Mouse (Mus musculus): ENCODE data around the gene Rnf166. TPM values are rescaled to one million over a fixed set of nuclear protein-coding genes. Genes with fewer than 3 reads are reported as not detected.

Rnf166 gene
- polyA plus RNA-seq, 1 experiment from 2014 or later: 32.6 TPM

DNA sequence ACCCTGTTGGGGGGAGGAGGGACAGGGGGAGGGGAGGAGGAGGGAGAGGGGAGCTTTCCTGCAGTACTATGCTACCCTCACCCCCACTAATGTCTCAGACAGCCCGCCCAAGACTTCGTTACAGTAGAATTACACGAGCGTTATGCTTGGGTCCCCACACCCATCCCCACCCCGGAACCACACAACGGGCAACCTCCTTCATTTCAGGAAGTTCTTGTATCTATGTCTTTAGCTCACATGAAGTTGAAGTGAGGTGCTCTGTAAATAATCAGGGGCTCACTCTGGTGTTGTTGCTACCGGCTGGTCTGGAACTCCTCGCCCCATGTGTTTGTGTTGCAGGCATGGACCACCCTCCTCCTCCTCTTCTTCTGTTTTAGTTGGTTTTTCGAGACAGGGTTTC, 47.7 kb downstream of the Rnf166 start:
- H3K9ac ChIP-seq: no peak overlapping the region
- peaks cover 6% of the 10 kb centered on the region; the same call in 1 of the 2 replicates for H3K27me3 ChIP-seq (ENCODE audit: control insufficient read depth, insufficient read depth, low read length)
- WGBS: 90% methylated on average over 9 of the region's 9 CpGs
- no peak for DNase-seq (ENCODE audit: low spot score)
- no peak overlapping the region for H3K4me3 ChIP-seq (replicated peaks; ENCODE audit: low read length)
- H3K36me3 ChIP-seq (replicated peaks; ENCODE audit: control insufficient read depth, insufficient read depth): peaks cover under 1% of the 10 kb centered on the region; the same call in 1 of the 2 replicates
- no peak overlapping the region for H3K27ac ChIP-seq
- H3K4me2 ChIP-seq (replicated peaks): no peak overlapping the region
- H3K4me1 ChIP-seq (replicated peaks; ENCODE audit: control insufficient read depth, insufficient read depth, low read length): peaks cover 9% of the 10 kb centered on the region
- H3K9me3 ChIP-seq (ENCODE audit: control insufficient read depth, low read length): no peaks in the 10 kb centered on the region
- ATAC-seq (ENCODE audit: low FRiP score): no peak

DNA sequence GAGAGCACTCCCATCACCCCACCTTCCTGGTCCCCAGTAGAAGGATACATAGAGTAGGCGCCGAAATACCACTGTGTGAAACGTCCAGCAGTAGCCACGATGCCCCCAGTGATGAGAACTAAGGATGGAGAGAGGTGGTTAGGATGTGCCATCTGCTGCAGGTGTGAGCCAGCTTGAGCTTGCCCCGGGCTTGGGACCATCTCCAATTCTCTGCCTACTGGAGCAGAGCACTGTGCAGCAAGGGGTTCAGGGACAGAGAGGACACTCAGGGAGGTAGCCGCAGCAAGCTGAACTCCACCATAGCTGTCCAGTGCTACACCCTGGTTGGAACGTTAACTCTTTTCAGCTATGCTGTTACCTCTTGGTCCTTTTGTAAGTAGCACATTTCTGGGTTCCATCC, 48.3 kb downstream of the Rnf166 start:
- no peak overlapping the region for H3K9ac ChIP-seq

DNA sequence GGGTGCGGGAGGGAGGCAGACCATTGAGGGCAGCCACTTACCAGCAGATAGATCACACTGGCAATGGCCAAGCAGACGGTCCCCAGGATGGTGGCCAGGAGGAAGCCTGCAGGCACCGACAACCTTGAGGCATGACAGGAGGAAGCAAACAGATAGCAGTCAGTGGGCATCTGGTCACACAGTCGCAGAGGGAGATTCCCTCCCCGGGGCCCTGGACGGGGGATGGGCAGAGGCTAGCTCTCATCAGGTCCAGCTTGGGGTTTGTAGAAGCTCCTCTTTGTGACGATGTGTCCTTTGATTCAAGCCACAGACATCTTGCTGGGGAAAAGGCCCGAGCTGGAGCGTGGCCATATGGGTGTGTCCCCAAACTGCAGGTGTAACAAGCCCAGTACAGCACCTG, 49.7 kb downstream of the Rnf166 start:
- no peaks in the 10 kb centered on the region for H3K36me3 ChIP-seq (replicated peaks; ENCODE audit: control insufficient read depth, insufficient read depth)
- H3K9ac ChIP-seq: no peak overlapping the region
- ATAC-seq (ENCODE audit: low FRiP score) (no peak), DNase-seq (ENCODE audit: low spot score) (no peak)
- no peaks in the 10 kb centered on the region for H3K9me3 ChIP-seq (ENCODE audit: control insufficient read depth, low read length)
- 81% methylated on average over 9 of the region's 9 CpGs for WGBS
- no peak overlapping the region for H3K4me3 ChIP-seq (replicated peaks; ENCODE audit: low read length)
- no peaks in the 10 kb centered on the region for H3K27me3 ChIP-seq (ENCODE audit: control insufficient read depth, insufficient read depth, low read length)
- H3K4me2 ChIP-seq (replicated peaks): no peak overlapping the region
- no peak overlapping the region for H3K27ac ChIP-seq
- no peaks in the 10 kb centered on the region for H3K4me1 ChIP-seq (replicated peaks; ENCODE audit: control insufficient read depth, insufficient read depth, low read length)

More for the DNA sequence above, 48.3 kb downstream of the Rnf166 start:
- Histone ChIP-seq H3K27ac (no peak overlapping the region), H3K4me2 (replicated peaks) (no peak overlapping the region), H3K4me3 (replicated peaks; ENCODE audit: low read length) (no peak overlapping the region), H3K9me3 (ENCODE audit: control insufficient read depth, low read length) (no peaks in the 10 kb centered on the region), H3K36me3 (replicated peaks; ENCODE audit: control insufficient read depth, insufficient read depth) (no peaks in the 10 kb centered on the region), H3K4me1 (replicated peaks; ENCODE audit: control insufficient read depth, insufficient read depth, low read length) (peaks cover 6% of the 10 kb centered on the region), H3K27me3 (ENCODE audit: control insufficient read depth, insufficient read depth, low read length) (peaks cover under 1% of the 10 kb centered on the region; the same call in 1 of the 2 replicates)
- no peak for ATAC-seq (ENCODE audit: low FRiP score)
- no peak for DNase-seq (ENCODE audit: low spot score)
- WGBS: 90% methylated on average over 7 of the region's 7 CpGs

DNA sequence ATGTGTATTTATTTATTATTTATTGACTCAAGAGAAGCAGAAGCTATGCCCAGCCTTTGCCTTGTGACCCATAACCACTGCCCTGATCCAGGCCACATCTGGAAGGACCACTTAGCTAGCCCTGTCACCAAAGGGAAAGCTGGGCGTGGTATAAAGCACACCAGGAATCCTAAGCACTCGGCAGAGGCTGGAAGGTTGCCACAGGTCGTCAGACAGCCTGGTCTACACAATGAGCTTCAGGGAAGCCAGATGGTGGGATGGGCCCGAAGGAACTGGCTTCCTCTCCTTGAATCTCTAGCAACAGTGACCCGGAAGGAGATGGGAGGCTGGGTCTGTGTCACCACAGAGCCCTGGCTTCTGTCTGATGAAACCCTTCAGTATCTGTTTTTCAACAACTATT, 52.2 kb downstream of the Rnf166 start:
- WGBS: 51% methylated on average over 5 of the region's 5 CpGs
- Histone ChIP-seq H3K36me3 (replicated peaks; ENCODE audit: control insufficient read depth, insufficient read depth) (peaks cover 7% of the 10 kb centered on the region), H3K9ac (no peak overlapping the region), H3K27ac (no peak overlapping the region), H3K4me1 (replicated peaks; ENCODE audit: control insufficient read depth, insufficient read depth, low read length) (no peaks in the 10 kb centered on the region), H3K4me2 (replicated peaks) (no peak overlapping the region), H3K27me3 (ENCODE audit: control insufficient read depth, insufficient read depth, low read length) (no peaks in the 10 kb centered on the region), H3K4me3 (replicated peaks; ENCODE audit: low read length) (no peak overlapping the region), H3K9me3 (ENCODE audit: control insufficient read depth, low read length) (no peaks in the 10 kb centered on the region)
- ATAC-seq (ENCODE audit: low FRiP score): no peak
- no peak for DNase-seq (ENCODE audit: low spot score)

DNA sequence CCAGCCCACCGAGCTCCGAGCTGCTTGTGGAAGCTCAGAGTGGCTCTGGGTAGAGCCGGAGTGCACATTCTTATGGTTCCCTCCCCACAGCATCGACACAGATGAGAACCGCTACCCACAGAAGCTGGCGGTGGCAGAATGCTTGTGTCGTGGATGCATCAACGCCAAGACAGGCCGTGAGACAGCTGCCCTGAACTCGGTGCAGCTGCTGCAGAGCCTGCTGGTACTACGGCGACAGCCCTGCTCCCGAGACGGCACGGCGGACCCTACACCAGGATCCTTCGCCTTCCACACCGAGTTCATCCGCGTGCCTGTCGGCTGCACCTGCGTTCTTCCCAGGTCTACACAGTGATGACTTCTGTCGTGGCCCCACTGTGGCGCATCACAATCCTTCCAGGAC, 52.6 kb downstream of the Rnf166 start:
- H3K27me3 ChIP-seq (ENCODE audit: control insufficient read depth, insufficient read depth, low read length): no peaks in the 10 kb centered on the region
- H3K9me3 ChIP-seq (ENCODE audit: control insufficient read depth, low read length): no peaks in the 10 kb centered on the region
- 85% methylated on average over 24 of the region's 24 CpGs for WGBS
- no peak overlapping the region for H3K4me2 ChIP-seq (replicated peaks)
- no peak overlapping the region for H3K9ac ChIP-seq
- H3K4me1 ChIP-seq (replicated peaks; ENCODE audit: control insufficient read depth, insufficient read depth, low read length): no peaks in the 10 kb centered on the region
- DNase-seq (ENCODE audit: low spot score) (no peak), ATAC-seq (ENCODE audit: low FRiP score) (no peak)
- no peak overlapping the region for H3K4me3 ChIP-seq (replicated peaks; ENCODE audit: low read length)
- H3K36me3 ChIP-seq (replicated peaks; ENCODE audit: control insufficient read depth, insufficient read depth): peaks cover 12% of the 10 kb centered on the region
- no peak overlapping the region for H3K27ac ChIP-seq

DNA sequence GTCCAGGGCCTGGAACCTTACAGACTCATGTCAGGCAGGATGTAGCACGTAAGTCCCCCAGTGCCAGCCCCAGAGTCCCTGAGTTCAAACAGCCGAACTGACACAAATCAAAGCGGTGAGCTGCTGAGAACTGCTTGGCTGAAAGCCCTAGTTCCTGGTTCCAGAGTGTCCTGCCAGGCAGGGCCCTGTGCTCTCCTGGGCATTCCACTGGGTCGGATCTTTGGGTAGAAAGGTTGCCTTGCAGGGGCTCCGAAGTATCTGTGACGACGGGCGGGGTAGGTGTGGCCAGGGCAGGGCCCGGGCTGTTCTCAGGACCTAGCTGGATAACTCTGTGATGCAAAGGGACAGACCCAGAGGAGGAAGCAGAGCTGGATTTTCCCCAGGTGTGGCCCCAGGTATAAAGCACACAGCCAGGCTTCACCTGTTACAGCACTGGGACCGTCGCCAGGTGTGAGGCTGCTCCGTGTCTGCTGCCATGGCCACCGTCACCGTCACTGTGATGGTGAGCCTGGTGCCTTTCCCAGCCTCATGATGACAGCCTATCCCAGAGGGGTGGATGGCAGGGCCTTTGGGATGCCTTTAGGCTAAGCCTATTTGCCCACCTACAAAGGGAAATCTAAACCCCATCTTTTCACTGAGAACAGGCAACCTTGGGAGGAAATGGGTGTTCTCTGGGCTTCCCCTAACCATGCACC, 54.3 kb downstream of the Rnf166 start, which contains the start of gene Il17c:
Gene Il17c, plus strand, starts transcription at position 645 of the 695 bp plus-strand sequence.
- Histone ChIP-seq H3K27ac (no peak within 1 kb of the TSS), H3K9ac (no peak within 1 kb of the TSS), H3K4me1 (replicated peaks; ENCODE audit: control insufficient read depth, insufficient read depth, low read length) (no peaks in the 10 kb centered on the region), H3K9me3 (ENCODE audit: control insufficient read depth, low read length) (no peaks in the 10 kb centered on the region), H3K36me3 (replicated peaks; ENCODE audit: control insufficient read depth, insufficient read depth) (peaks cover 28% of the 10 kb centered on the region), H3K27me3 (ENCODE audit: control insufficient read depth, insufficient read depth, low read length) (no peaks in the 10 kb centered on the region), H3K4me3 (replicated peaks; ENCODE audit: low read length) (no peak within 1 kb of the TSS), H3K4me2 (replicated peaks) (no peak within 1 kb of the TSS)
- ATAC-seq (ENCODE audit: low FRiP score) (no peak), DNase-seq (ENCODE audit: low spot score) (no peak)
- 85% methylated on average over 14 of the region's 14 CpGs for WGBS

DNA sequence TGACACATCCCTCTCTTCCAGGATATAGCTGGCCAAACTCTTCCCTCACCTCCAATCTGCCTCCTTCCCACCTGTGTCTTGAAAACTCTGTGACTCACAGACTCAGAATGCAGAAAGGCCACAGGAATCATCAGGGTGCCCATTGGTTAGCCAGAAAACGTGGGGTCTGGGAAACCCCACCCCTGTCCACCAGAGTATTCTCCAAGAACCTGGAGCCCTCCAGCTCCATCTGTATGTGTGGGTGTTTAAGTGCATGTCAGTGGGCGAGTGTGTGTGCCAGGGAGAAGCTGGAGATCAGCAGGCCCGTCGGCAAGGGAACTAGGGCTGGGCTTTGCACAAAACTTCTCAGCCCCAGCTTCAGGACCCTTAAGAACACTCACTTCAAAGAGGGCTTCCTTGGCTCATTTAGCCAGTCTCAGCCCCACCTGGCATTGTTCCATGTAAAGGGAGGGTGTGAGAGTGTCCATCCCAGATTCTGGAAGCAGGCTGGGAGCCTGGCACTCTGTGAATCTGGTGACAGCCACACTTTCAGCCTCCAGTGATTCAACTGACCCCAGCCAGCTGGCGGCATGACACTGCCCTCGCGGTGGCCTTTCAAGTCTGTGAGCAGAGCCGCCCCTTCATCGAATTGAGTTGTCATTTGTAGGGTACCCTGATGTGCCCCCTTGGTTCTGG, 55.8 kb downstream of the Rnf166 start:
- ATAC-seq (ENCODE audit: low FRiP score): no peak
- 59% methylated on average over 9 of the region's 9 CpGs for whole genome bisulfite sequencing
- Histone ChIP-seq H3K9me3 (ENCODE audit: control insufficient read depth, low read length) (no peaks in the 10 kb centered on the region), H3K9ac (no peak overlapping the region), H3K4me2 (replicated peaks) (no peak overlapping the region), H3K4me3 (replicated peaks; ENCODE audit: low read length) (no peak overlapping the region), H3K36me3 (replicated peaks; ENCODE audit: control insufficient read depth, insufficient read depth) (peaks cover 43% of the 10 kb centered on the region), H3K27me3 (ENCODE audit: control insufficient read depth, insufficient read depth, low read length) (no peaks in the 10 kb centered on the region), H3K27ac (no peak overlapping the region), H3K4me1 (replicated peaks; ENCODE audit: control insufficient read depth, insufficient read depth, low read length) (no peaks in the 10 kb centered on the region)
- no peak for DNase-seq (ENCODE audit: low spot score)

Small RNAs within 50 kb of the gene (microRNA-seq; reads per million reads assigned to microRNA genes)
- gene Gm24366: not detected

Other genes with a start within 250 kb of the Rnf166 start
- 1.8 and 2.0 TPM in 2 replicates for gene Zfpm1, start 193.9 kb downstream of the Rnf166 start, polyA plus RNA-seq (2014; fragmentation: Nextera tagmentation; extraction: Ambion mirVana)
- gene Trhr2, start 115.3 kb downstream of the Rnf166 start, polyA plus RNA-seq (2014; fragmentation: Nextera tagmentation; extraction: Ambion mirVana): 0.21 TPM in 1 of 2 replicates, not detected in the other
- gene Zc3h18, start 99.5 kb downstream of the Rnf166 start, polyA plus RNA-seq (2014; fragmentation: Nextera tagmentation; extraction: Ambion mirVana): 22.9 and 23.4 TPM in 2 replicates
- not detected in 2 replicates for gene Il17c, start 54.0 kb downstream of the Rnf166 start, polyA plus RNA-seq (2014; fragmentation: Nextera tagmentation; extraction: Ambion mirVana)
- gene Cyba, start 43.1 kb downstream of the Rnf166 start, polyA plus RNA-seq (2014; fragmentation: Nextera tagmentation; extraction: Ambion mirVana): 35.7 and 44.3 TPM in 2 replicates
- gene Mvd, start 32.6 kb downstream of the Rnf166 start, polyA plus RNA-seq (2014; fragmentation: Nextera tagmentation; extraction: Ambion mirVana): 61.3 and 75.6 TPM in 2 replicates
- gene Snai3, start 15.3 kb downstream of the Rnf166 start, polyA plus RNA-seq (2014; fragmentation: Nextera tagmentation; extraction: Ambion mirVana): not detected in 2 replicates
- 77.8 and 80.2 TPM in 2 replicates for gene Ctu2, start 79 bp upstream of the Rnf166 start, polyA plus RNA-seq (2014; fragmentation: Nextera tagmentation; extraction: Ambion mirVana)
- 3.1 and 3.7 TPM in 2 replicates for gene Piezo1, start 75.3 kb upstream of the Rnf166 start, polyA plus RNA-seq (2014; fragmentation: Nextera tagmentation; extraction: Ambion mirVana)
- gene Cdt1, start 92.0 kb upstream of the Rnf166 start, polyA plus RNA-seq (2014; fragmentation: Nextera tagmentation; extraction: Ambion mirVana): 6.2 and 8.1 TPM in 2 replicates
- 183 and 187 TPM in 2 replicates for gene Aprt, start 100.8 kb upstream of the Rnf166 start, polyA plus RNA-seq (2014; fragmentation: Nextera tagmentation; extraction: Ambion mirVana)
- gene Galns, start 135.4 kb upstream of the Rnf166 start, polyA plus RNA-seq (2014; fragmentation: Nextera tagmentation; extraction: Ambion mirVana): 5.8 and 6.0 TPM in 2 replicates
- 118 and 130 TPM in 2 replicates for gene Trappc2l, start 135.6 kb upstream of the Rnf166 start, polyA plus RNA-seq (2014; fragmentation: Nextera tagmentation; extraction: Ambion mirVana)
- gene Pabpn1l, start 146.7 kb upstream of the Rnf166 start, polyA plus RNA-seq (2014; fragmentation: Nextera tagmentation; extraction: Ambion mirVana): not detected in 2 replicates
- gene Cbfa2t3, start 223.0 kb upstream of the Rnf166 start, polyA plus RNA-seq (2014; fragmentation: Nextera tagmentation; extraction: Ambion mirVana): 22.4 and 27.7 TPM in 2 replicates

All from hindbrain, embryonic 14.5 days (tissue).